Mouse (Mus musculus) kidney, embryonic 14.5 days (tissue): Measurements from ENCODE around the gene Ctxn2. TPM values are rescaled to one million over a fixed set of nuclear protein-coding genes. Genes with fewer than 3 reads are reported as not detected.
A peak's percentile ranks its signal among the peaks of the same experiment; 100 is the strongest.

Source experiments
- ATAC-seq: fragments of 200-750 bp; cut with Nextera tagmentation; 2 replicates; pipeline ENCODE4 v1.8.0; 2017; ENCODE audit warnings: moderate number of reproducible peaks, mild to moderate bottlenecking, moderate TSS enrichment, moderate library complexity; ENCODE audit not compliant: low FRiP score, low TSS enrichment
- H3K27ac ChIP-seq: fragments of 300-500 bp; sonication (generic); 2 replicates; pipeline ENCODE4 v1.5.1; 2014; ENCODE audit warnings: low read depth, mild to moderate bottlenecking, low read length, moderate library complexity, mixed read lengths
- H3K27me3 ChIP-seq: fragments of 300-500 bp; sonication (generic); 2 replicates; pipeline ENCODE4 v1.6.1; 2014; ENCODE audit warnings: mild to moderate bottlenecking, low read length; ENCODE audit not compliant: control insufficient read depth, insufficient read depth
- H3K36me3 ChIP-seq: fragments of 300-500 bp; sonication (generic); 2 replicates; pipeline ENCODE4 v1.6.1; 2014; ENCODE audit warnings: low read length, mixed read lengths; ENCODE audit not compliant: control insufficient read depth, insufficient read depth
- H3K4me1 ChIP-seq: fragments of 300-500 bp; sonication (generic); 2 replicates; pipeline ENCODE4 v1.6.1; 2014; ENCODE audit warnings: low read length, mixed read lengths; ENCODE audit not compliant: control insufficient read depth, insufficient read depth
- H3K4me2 ChIP-seq: fragments of 300-500 bp; sonication (generic); replicated peaks from 2 replicates; pipeline ENCODE4 v1.6.1; 2014; ENCODE audit warnings: low read depth, mild to moderate bottlenecking, low read length
- H3K4me3 ChIP-seq: fragments of 300-500 bp; sonication (generic); 2 replicates; pipeline ENCODE4 v1.5.1; 2014; ENCODE audit warnings: mild to moderate bottlenecking, low read length
- H3K9ac ChIP-seq: fragments of 300-500 bp; sonication (generic); 2 replicates; pipeline ENCODE4 v1.6.1; 2014; ENCODE audit warnings: low read depth, mild to moderate bottlenecking, low read length, moderate library complexity
- H3K9me3 ChIP-seq: fragments of 300-500 bp; sonication (generic); 2 replicates; pipeline ENCODE4 v1.6.1; 2016; ENCODE audit warnings: low read length; ENCODE audit not compliant: control insufficient read depth
- WGBS: fragments of 180-500 bp; shearing (Covaris S2); extraction: QIAGEN DNeasy Blood & Tissue Kit; methylation state at CpG from one replicate; pipeline ENCODE4 v1.1.7; 2014; 5-methylcytosine and 5-hydroxymethylcytosine counted together
- polyA plus RNA-seq: library from polyadenylated mRNA; unstranded; fragments of >200 nt; fragmentation: Nextera tagmentation; extraction: Ambion mirVana; gene quantifications from 2 replicates; pipeline ENCODE4 v1.2.1, GENCODE M21; 2014

Ctxn2 gene
- polyA plus RNA-seq, 1 experiment from 2014 or later: not detected

GRCm38 (mm10) chr2:125162012-125162470, 25.5 kb downstream of the Ctxn2 start:
- Histone ChIP-seq H3K27ac (no peak overlapping the region), H3K4me3 (no peak overlapping the region), H3K4me1 (0 out of 2 replicates have a peak, but pooled peaks cover 4% of the 10 kb centered on the region), H3K9me3 (no peaks in the 10 kb centered on the region), H3K4me2 (no peak overlapping the region), H3K9ac (no peak overlapping the region), H3K36me3 (no peaks in the 10 kb centered on the region), H3K27me3 (no peaks in the 10 kb centered on the region)
- WGBS: 66% methylated on average over 4 of the region's 4 CpGs
- no peak for ATAC-seq

DNA sequence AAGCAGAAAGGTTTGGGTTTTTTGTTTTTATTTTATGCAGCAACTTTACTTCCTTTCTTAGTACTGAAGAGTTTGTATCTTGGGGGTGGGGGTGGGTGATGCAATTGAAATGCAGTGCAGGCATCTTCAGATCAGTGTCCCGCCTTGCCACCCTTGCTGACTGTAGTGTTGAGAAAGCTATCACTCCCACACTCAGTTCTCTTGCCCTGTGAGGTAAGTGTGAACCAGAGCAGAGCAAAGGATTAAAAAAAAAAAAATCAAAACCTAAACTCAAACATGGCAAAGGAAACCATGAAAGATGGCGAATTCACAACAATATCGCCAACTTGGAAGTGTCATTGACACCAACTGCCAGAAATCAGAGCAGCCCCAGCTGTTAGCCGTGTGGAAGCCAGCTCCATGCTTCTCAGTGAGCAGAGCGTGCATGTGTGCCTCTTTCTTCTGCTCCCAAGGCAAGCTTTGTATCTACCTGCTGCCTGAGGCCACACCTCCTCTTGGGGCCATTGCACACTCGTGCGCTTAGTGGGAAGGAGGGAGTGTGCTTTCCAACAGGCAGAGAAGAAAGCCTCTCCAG, 41.8 kb downstream of the Ctxn2 start:
- H3K4me2 ChIP-seq: no peak overlapping the region
- no peak overlapping the region for H3K27ac ChIP-seq
- H3K9me3 ChIP-seq: no peaks in the 10 kb centered on the region
- no peak for ATAC-seq
- no peak overlapping the region for H3K9ac ChIP-seq
- no peaks in the 10 kb centered on the region for H3K4me1 ChIP-seq
- H3K36me3 ChIP-seq: no peaks in the 10 kb centered on the region
- H3K27me3 ChIP-seq: no peaks in the 10 kb centered on the region
- no peak overlapping the region for H3K4me3 ChIP-seq
- WGBS: 78% methylated on average over 7 of the region's 7 CpGs

DNA sequence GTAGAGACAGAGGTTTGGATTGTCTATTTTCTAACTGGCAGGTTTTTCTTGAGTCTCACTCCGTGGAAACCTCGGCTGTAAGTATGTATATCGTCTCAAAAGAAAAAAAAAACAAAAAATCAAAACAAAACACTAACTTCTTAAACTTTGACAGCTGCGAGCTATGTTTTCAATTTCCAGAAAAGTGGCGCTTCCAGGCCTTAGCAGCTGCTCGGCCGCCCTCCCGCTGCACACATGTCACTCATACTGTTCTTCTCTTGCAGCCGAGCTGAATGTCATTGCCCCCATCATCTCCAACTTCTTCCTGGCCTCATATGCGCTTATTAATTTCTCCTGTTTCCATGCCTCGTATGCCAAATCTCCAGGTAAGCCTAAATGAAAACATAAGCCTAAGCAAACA, 51.4 kb downstream of the Ctxn2 start:
- Histone ChIP-seq H3K9me3 (no peaks in the 10 kb centered on the region), H3K36me3 (no peaks in the 10 kb centered on the region), H3K4me2 (no peak overlapping the region), H3K9ac (no peak overlapping the region), H3K4me3 (no peak overlapping the region), H3K27ac (no peak overlapping the region), H3K4me1 (no peaks in the 10 kb centered on the region), H3K27me3 (no peaks in the 10 kb centered on the region)
- WGBS: 74% methylated on average over 11 of the region's 11 CpGs
- no peak for ATAC-seq

DNA sequence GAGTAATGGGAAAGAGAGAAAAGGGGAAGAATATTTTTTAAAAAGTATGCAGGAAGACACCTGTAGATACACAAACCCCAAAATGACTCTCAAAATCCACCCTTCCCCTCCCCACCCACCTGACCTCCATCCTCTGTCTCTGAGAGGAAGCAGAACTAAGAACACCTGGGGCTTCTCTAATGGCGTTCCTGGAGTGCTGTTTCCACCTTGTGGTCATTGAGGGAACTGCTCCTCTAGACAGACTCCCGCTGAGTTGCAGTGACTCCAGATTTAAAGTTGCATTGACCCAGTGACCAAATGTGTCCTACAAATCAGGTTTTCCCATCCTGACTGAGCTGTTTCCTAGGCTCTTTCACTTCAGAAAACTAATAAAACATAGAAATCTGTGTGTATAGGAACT, 52.7 kb downstream of the Ctxn2 start:
- Histone ChIP-seq H3K27me3 (no peaks in the 10 kb centered on the region), H3K4me1 (no peaks in the 10 kb centered on the region), H3K4me2 (no peak overlapping the region), H3K9me3 (no peaks in the 10 kb centered on the region), H3K36me3 (no peaks in the 10 kb centered on the region), H3K4me3 (no peak overlapping the region), H3K9ac (no peak overlapping the region), H3K27ac (no peak overlapping the region)
- 1% methylated on average over 2 of the region's 2 CpGs for WGBS
- ATAC-seq: peak; percentile 76

- Histone ChIP-seq H3K9ac (no peak overlapping the region), H3K9me3 (no peaks in the 10 kb centered on the region), H3K4me2 (no peak overlapping the region), H3K27ac (no peak overlapping the region), H3K27me3 (no peaks in the 10 kb centered on the region), H3K4me1 (no peaks in the 10 kb centered on the region), H3K36me3 (no peaks in the 10 kb centered on the region), H3K4me3 (no peak overlapping the region)
- ATAC-seq: no peak
These were observed 56.4 kb downstream of the Ctxn2 start for GRCm38 (mm10) chr2:125192905-125193304.

GRCm38 (mm10) chr2:125196771-125197170, 60.3 kb downstream of the Ctxn2 start:
- Histone ChIP-seq H3K9ac (no peak overlapping the region), H3K27me3 (no peaks in the 10 kb centered on the region), H3K4me2 (no peak overlapping the region), H3K9me3 (no peaks in the 10 kb centered on the region), H3K36me3 (no peaks in the 10 kb centered on the region), H3K4me1 (no peaks in the 10 kb centered on the region), H3K27ac (no peak overlapping the region), H3K4me3 (no peak overlapping the region)
- ATAC-seq: no peak
- WGBS: 70% methylated on average over 7 of the region's 7 CpGs

Other genes starting within 250 kb of the Ctxn2 start
- gene Slc24a5, start 68.6 kb upstream of the Ctxn2 start, polyA plus RNA-seq: 3.9 and 7.4 TPM in 2 replicates
- 118 and 142 TPM in 2 replicates for gene Myef2, start 13.0 kb upstream of the Ctxn2 start, polyA plus RNA-seq
- 8.0 and 21.4 TPM in 2 replicates for gene Slc12a1, start 15.8 kb downstream of the Ctxn2 start, polyA plus RNA-seq
- gene Dut, start 110.5 kb downstream of the Ctxn2 start, polyA plus RNA-seq: 217 and 261 TPM in 2 replicates